Mouse (Mus musculus): ENCODE measurements around the gene Wt1.

GRCm38 (mm10) chr2:105077151-105077550, 49.2 kb upstream of the Wt1 start:
- TF ChIP-seq CTCF (IDR thresholded peaks at IDR 0.05; ENCODE audit: extremely low read depth, insufficient read depth, insufficient read length, insufficient replicate concordance) (no peak), POLR2A (IDR thresholded peaks at IDR 0.05; ENCODE audit: low read depth, low read length) (no peak)
